Mouse (Mus musculus): ENCODE data around the gene Brca1.

- no peak for TF ChIP-seq GATA2 (IDR thresholded peaks at IDR 0.05; ENCODE audit: borderline replicate concordance, low read depth, low read length)
- no peak for TF ChIP-seq POLR2AphosphoS5 (IDR thresholded peaks at IDR 0.05; ENCODE audit: insufficient replicate concordance, low read depth, low read length)
- no peak for TF ChIP-seq CTCF (IDR thresholded peaks at IDR 0.05; ENCODE audit: low read depth, low read length)
- TF ChIP-seq TAL1 (conservative IDR thresholded peaks at IDR 0.05; ENCODE audit: low read depth, low read length), result no peak
- TF ChIP-seq GATA1 (IDR thresholded peaks at IDR 0.05; ENCODE audit: borderline replicate concordance, low read length), result no peak
These were observed 38.4 kb upstream of the Brca1 start for GRCm38 (mm10) chr11:101589989-101590624.
